ENCODE assay signal across 11 mouse cellular contexts in genomic region chr4:115847377-115847776, GRCm38 (mm10). TPM values are rescaled to one million over a fixed set of nuclear protein-coding genes. Genes with fewer than 3 reads are reported as not detected.
DNase-seq lines count a peak whose midpoint lies in the region; ATAC-seq and TF ChIP-seq lines count a peak whose summit lies in the region.
"Had no signal": no experiment of that assay in that cellular context is flagged by ENCODE, and none has a peak within 500 bp of the region (broad histone marks: within the 10 kb centered on the region; RNA-seq: fewer than 3 reads in every experiment).

No protein-coding gene starts in this region.

- H3K79me2 ChIP-seq in heart, adult 2 months (replicated peaks; ENCODE audit: control insufficient read depth, insufficient read depth, low read length): no peaks in the 10 kb centered on the region

- peaks cover 15% of the 10 kb centered on the region for H3K4me1 ChIP-seq in heart, adult 2 months (ENCODE audit: control insufficient read depth, insufficient read depth, low read length)
- H3K4me1 ChIP-seq in heart, embryonic 10.5 days: peaks cover 32% of the 10 kb centered on the region

- no peak for TF ChIP-seq POLR2A in heart, adult 2 months (IDR thresholded peaks at IDR 0.05; ENCODE audit: insufficient read depth, low read depth, low read length)

- ATAC-seq in hematopoietic stem cell, adult 5-6 weeks (replicated peaks in 1 of 2; ENCODE audit: insufficient read depth in 1 of 2, low FRiP score in 2 of 2, low TSS enrichment in 1 of 2, low read depth in 1 of 2, poor library complexity in 2 of 2, severe bottlenecking in 2 of 2): peak; percentile 75 to 89

- no peak for TF ChIP-seq EP300 in heart, adult 2 months (IDR thresholded peaks at IDR 0.05; ENCODE audit: insufficient read depth, low read depth, low read length)

- intact Hi-C loops in heart, adult 2 months (cut with DNase I): loop anchor here (10.0 kb wide), 1 partner anchor 203 kb away; the partner anchor contains the start of gene Cyp4b1

- H3K9me3 ChIP-seq in heart, embryonic 10.5 days: no peaks in the 10 kb centered on the region

- H3K27ac ChIP-seq in heart, adult 2 months: peak overlapping the region; percentile 21
- no peak overlapping the region for H3K27ac ChIP-seq in heart, embryonic 10.5 days

- H3K9ac ChIP-seq in heart, adult 2 months (ENCODE audit: low read depth, low read length): no peak overlapping the region

- no peaks in the 10 kb centered on the region for H3K27me3 ChIP-seq in heart, adult 2 months (ENCODE audit: control insufficient read depth, insufficient read depth, low read length)
- no peaks in the 10 kb centered on the region for H3K27me3 ChIP-seq in heart, embryonic 10.5 days (ENCODE audit: insufficient read depth, poor library complexity, severe bottlenecking)

- peaks cover 22% of the 10 kb centered on the region for H3K36me3 ChIP-seq in heart, adult 2 months (ENCODE audit: control insufficient read depth, insufficient read depth, low read length)
- peaks cover 15% of the 10 kb centered on the region; the same call in 1 of the 2 replicates for H3K36me3 ChIP-seq in heart, embryonic 10.5 days

- no peak for DNase-seq in heart, adult 2 months
- DNase-seq in heart, embryonic 10.5 days (ENCODE audit: low spot score): no peak
- peak; percentile 47 to 73 for DNase-seq in right cerebral cortex, postnatal 10 days (ENCODE audit: low spot score in 2 of 2)
- DNase-seq in right cerebral cortex, postnatal 4 days: no peak
- peak; percentile 55 for DNase-seq in skeletal muscle tissue, adult 2 months (ENCODE audit: low read depth, low spot score)
- no peak for DNase-seq in retina, embryonic 14.5 days (ENCODE audit: low spot score)
- DNase-seq in spleen, adult 12 weeks (ENCODE audit: low spot score): no peak
- DNase-seq: cerebellum, postnatal 36 days had no signal

- H3K4me3 ChIP-seq in heart, adult 2 months: no peak overlapping the region
- no peak overlapping the region for H3K4me3 ChIP-seq in heart, embryonic 10.5 days

- TF ChIP-seq CTCF in heart, adult 2 months (IDR thresholded peaks at IDR 0.05): 0 out of 2 replicates have a peak, but pooled peaks have one; percentile 14

- 23% methylated on average over 5 of the region's 5 CpGs for WGBS in heart, adult 2 months
- WGBS in heart, embryonic 10.5 days: 40% methylated on average over 5 of the region's 5 CpGs

RNA-seq across cellular contexts. Expression of gene Mknk1, which starts 8.4 kb away (rescaled TPM):
- 10 to 100 TPM; 18.3 to 20.6 TPM for total RNA-seq in heart, adult 2 months (2021)
- 32.1 and 42.1 TPM in 2 replicates for polyA plus RNA-seq in heart, adult 2 months (2012; rRNA removed)
- 22.7 and 23.0 TPM in 2 replicates for polyA plus RNA-seq in heart, embryonic 10.5 days (2016; fragmentation: Nextera tagmentation; extraction: Ambion mirVana)
- 40.2 and 48.3 TPM in 2 replicates for total RNA-seq in hematopoietic stem cell, adult 5-6 weeks (2017)

RNA-seq across cellular contexts. Expression of gene Mob3c, which starts 19.5 kb away (rescaled TPM):
- total RNA-seq in heart, adult 2 months (2021): 1 to 10 TPM; 3.2 to 4.3 TPM
- 7.4 and 9.3 TPM in 2 replicates for polyA plus RNA-seq in heart, adult 2 months (2012; rRNA removed)
- polyA plus RNA-seq in heart, embryonic 10.5 days (2016; fragmentation: Nextera tagmentation; extraction: Ambion mirVana): 5.9 and 9.8 TPM in 2 replicates
- total RNA-seq in hematopoietic stem cell, adult 5-6 weeks (2017): 14.8 and 18.8 TPM in 2 replicates

RNA-seq across cellular contexts. Expression of gene Kncn, which starts 36.8 kb away (rescaled TPM):
- total RNA-seq in heart, adult 2 months (2021): not detected
- 0.18 TPM in 1 of 2 replicates, not detected in the other for polyA plus RNA-seq in heart, adult 2 months (2012; rRNA removed)
- polyA plus RNA-seq in heart, embryonic 10.5 days (2016; fragmentation: Nextera tagmentation; extraction: Ambion mirVana): not detected in 2 replicates
- not detected in 2 replicates for total RNA-seq in hematopoietic stem cell, adult 5-6 weeks (2017)
- polyA plus RNA-seq: heart, embryonic 14.5 days; neural tube, embryonic 11.5 days had no signal

RNA-seq across cellular contexts. Expression of gene 6430628N08Rik, which starts 43.1 kb away (rescaled TPM):
- not detected for total RNA-seq in heart, adult 2 months (2021)
- polyA plus RNA-seq in heart, adult 2 months (2012; rRNA removed): not detected in 2 replicates
- not detected in 2 replicates for polyA plus RNA-seq in heart, embryonic 10.5 days (2016; fragmentation: Nextera tagmentation; extraction: Ambion mirVana)
- not detected in 2 replicates for total RNA-seq in hematopoietic stem cell, adult 5-6 weeks (2017)
- polyA plus RNA-seq: heart, embryonic 14.5 days; neural tube, embryonic 11.5 days had no signal

Comparison
In these comparisons a context has a peak if more than half of its experiments do, and no peak if none do; other contexts are left out.
1. DNase-seq: peak in right cerebral cortex, postnatal 10 days (2 of 2) and skeletal muscle tissue, adult 2 months (single experiment); none in heart, adult 2 months (0 of 2), heart, embryonic 10.5 days (single experiment), right cerebral cortex, postnatal 4 days (single experiment), retina, embryonic 14.5 days (single experiment) and spleen, adult 12 weeks (single experiment).